Mouse (Mus musculus) gastrocnemius, adult 8-10 months (tissue): Measurements from ENCODE around the gene Tcf25. TPM values are rescaled to one million over a fixed set of nuclear protein-coding genes. Genes with fewer than 3 reads are reported as not detected.

ENCODE experiments used
- DNase-seq, 2 experiments: peaks; one replicate each; pipeline ENCODE4 v3.0.0; 2022; ENCODE audit warnings: low spot score in 2 of 2
- total RNA-seq, 4 experiments: library from RNA; stranded (reverse); gene quantifications; 2 replicates each; pipeline ENCODE4 v1.2.4; 2022

Gene Tcf25
- total RNA-seq, result 100 to 1,000 TPM; 125 to 155 (median 141) TPM

GRCm38 (mm10) chr8:123373403-123374238 lies at the start of gene Tcf25:
Gene Tcf25, plus strand, starts transcription at chr8:123373753.
- peak; percentile 89 to 95 for DNase-seq

GRCm38 (mm10) chr8:123328552-123328951 lies 45.0 kb upstream of the Tcf25 start:
- DNase-seq, result no peak

- no peak for DNase-seq
Observed at GRCm38 (mm10) chr8:123329350-123329749, 44.2 kb upstream of the Tcf25 start.

DNA sequence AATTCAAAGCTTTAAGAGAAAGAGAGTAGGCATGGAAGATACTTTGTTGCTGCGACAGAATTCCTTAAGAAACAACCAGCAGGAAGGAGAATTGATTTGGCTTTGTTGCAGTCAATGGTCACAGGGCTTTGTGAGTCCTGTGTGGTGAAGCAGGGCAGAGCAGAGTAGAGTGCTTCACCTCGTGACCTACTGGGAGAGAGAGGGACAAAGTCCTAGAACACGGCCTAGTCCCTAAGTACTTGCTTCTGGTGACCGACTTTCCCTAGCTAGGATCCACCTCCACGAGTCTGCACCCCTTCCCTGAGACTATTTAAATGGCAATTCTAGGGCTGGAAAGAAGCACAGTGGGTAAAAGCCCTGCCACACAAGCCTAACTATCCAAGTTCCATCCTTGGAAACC lies 43.6 kb upstream of the Tcf25 start:
- DNase-seq, result no peak

DNA sequence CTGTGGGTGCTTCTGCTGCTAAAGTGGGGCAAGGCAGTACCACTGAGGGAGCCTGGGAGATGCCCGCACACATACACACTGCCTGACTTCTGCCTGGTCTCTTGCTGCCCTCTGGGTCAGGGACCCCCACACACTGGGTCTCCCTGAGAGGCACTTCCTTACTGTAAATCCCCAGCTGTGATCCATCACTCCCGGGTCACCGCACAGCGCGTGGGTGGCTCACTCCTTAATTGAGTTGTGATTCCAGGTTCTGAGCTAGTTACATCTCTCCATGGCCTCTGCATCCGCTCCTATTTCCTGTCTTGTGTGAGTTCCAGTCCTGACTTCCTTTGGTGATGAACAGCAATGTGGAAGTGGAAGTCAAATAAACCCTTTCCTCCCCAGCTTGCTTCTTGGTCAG lies 42.9 kb upstream of the Tcf25 start:
- no peak for DNase-seq

GRCm38 (mm10) chr8:123331301-123331700 lies 42.3 kb upstream of the Tcf25 start:
- no peak for DNase-seq

DNA sequence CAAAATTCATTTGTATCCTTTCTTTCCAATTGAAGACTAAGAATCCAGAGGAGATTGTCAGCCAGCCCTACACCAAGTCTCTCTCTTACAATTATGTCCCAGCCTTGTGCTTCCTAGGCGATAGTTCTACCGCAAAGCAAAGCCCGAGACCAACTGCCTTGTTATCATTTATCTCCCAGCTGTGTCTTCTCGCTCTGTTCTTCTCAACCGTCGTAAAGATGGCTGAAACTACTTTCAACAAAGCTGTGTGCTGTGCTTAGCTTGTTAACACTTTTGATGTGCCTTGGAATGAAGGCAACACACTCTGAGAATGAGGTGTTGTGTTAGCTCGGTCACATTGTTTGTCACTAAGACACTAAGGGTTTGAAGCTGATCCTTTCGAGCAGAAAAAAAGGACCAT lies 41.7 kb upstream of the Tcf25 start:
- no peak for DNase-seq

- DNase-seq, result peak; percentile 18 to 34
Observed at GRCm38 (mm10) chr8:123332262-123333090, 41.1 kb upstream of the Tcf25 start, which contains the start of gene Spire2. Gene Spire2, plus strand, starts transcription at chr8:123332713.

GRCm38 (mm10) chr8:123333091-123333587 lies 40.4 kb upstream of the Tcf25 start:
- DNase-seq, result no peak

GRCm38 (mm10) chr8:123333864-123334263 lies 39.7 kb upstream of the Tcf25 start:
- DNase-seq, result no peak

DNA sequence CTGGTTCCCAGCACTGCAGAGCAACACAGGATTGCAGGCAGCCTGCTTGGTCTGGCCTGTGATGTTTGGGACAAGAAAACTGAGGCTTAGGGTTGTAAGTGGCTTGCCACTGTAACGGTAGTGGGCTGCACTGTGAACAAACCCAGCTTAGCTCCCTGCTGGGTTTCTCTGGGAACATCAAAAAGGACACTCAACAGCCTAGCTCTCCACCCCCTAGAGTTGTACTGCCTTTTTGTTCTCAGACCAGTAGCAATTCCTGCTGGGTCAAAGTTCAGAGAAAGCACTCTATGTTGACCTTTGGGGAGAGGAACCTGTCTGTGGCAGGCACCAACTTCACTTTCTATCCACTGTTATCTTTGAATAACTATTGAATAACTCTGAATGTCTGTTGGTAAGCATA lies 39.1 kb upstream of the Tcf25 start:
- DNase-seq, result no peak

DNA sequence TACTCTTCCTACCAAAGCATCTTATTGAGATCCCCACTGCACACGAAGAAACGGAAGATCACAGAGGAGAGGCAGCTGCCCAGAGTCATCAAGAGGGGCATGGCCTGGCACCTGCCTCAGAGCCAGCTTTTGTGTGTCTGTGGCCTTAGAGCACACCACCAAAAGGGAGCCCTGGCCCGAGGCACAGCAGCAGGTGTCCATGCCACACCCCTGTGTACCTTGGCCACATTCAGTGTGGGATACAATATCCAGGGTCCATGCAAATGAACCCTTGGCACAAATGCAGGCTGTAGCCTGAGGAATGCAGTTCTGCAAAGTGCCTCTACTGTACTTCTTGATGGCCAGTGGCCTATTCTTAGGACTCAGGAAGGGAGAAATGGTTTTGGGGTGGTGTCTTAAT lies 36.1 kb upstream of the Tcf25 start:
- no peak for DNase-seq

- no peak for DNase-seq
Observed at GRCm38 (mm10) chr8:123340071-123340470, 33.5 kb upstream of the Tcf25 start.

- DNase-seq, result no peak
Observed at GRCm38 (mm10) chr8:123341040-123342015, 32.2 kb upstream of the Tcf25 start.

- DNase-seq, result no peak
Observed at GRCm38 (mm10) chr8:123342253-123342652, 31.3 kb upstream of the Tcf25 start.

DNA sequence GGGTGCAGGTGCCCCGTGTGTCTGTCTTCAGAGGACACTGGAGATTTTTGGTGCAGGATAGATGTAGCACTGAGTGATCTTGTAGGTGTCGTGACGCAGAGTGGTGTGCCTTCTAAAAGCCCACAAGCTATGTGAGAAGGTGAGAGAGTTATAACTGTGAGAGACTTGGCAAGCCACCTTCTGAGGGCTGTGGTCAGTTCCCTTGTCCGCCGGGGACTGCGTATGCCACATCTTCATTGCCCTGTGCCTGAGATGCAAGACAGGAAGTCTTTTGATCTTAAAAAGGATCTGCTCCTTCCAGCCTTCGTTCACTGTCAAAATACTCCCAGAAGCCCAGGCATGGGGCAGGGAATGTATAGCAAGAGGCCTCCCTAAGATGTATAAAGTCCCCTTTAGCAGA lies 30.6 kb upstream of the Tcf25 start:
- no peak for DNase-seq

GRCm38 (mm10) chr8:123343422-123343821 lies 30.1 kb upstream of the Tcf25 start:
- DNase-seq, result no peak

DNA sequence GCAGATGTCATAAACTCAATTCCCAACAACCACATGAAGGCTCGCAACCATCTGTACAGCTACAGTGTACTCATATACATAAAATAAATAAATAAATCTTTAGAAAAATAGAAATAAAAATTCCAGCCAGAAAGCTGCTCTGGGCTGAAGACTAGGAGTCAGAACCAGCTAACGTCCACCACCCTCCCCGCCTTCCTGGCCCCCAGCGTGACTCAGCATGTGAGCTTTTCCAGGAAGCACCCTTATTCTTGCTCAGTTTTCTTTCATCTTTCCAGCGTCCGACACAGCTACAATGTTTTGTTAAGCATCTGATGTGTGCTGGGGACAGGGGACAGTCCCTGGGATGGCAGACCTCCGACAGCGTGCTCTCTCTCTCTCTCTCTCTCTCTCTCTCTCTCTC lies 28.4 kb upstream of the Tcf25 start:
- no peak for DNase-seq

DNA sequence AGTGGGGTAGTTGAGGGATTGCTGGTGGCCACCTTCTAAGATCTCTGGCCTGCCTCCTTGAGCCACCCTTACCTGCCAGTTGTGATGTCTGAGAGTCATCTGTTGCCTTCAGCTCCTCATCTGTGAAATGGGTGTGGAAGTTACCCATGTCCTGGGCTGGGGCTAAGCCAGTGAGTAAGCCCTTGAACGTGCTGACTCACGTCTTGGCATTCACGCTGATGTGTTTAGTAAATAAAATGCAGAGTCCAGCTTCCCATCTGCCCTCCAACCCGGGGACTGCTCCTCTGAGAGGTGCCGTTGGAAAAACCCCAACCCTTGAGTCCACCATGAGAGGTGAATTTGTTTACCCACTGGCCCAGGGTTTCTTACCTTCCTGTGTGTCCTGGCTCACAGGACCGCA lies 27.7 kb upstream of the Tcf25 start:
- DNase-seq, result no peak

DNA sequence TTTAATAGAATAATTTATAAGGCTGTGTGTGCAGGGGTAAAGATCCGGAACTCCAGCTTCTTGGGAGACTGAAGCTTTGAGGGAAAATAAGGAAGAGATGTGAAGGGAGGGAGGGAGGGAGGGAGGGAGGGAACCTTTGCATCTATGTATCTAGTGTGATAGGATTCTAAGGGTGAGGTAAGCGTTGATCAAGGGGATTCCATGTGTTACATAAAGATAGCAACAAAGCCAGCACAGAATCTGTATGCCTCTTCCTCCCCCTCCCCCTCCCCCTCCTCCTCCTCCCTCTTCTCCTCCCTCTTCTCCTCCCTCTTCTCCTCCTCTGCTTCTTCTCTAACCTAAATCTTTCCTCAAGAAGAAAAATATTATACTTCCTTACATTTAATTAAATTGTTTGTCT lies 26.3 kb upstream of the Tcf25 start:
- no peak for DNase-seq

DNA sequence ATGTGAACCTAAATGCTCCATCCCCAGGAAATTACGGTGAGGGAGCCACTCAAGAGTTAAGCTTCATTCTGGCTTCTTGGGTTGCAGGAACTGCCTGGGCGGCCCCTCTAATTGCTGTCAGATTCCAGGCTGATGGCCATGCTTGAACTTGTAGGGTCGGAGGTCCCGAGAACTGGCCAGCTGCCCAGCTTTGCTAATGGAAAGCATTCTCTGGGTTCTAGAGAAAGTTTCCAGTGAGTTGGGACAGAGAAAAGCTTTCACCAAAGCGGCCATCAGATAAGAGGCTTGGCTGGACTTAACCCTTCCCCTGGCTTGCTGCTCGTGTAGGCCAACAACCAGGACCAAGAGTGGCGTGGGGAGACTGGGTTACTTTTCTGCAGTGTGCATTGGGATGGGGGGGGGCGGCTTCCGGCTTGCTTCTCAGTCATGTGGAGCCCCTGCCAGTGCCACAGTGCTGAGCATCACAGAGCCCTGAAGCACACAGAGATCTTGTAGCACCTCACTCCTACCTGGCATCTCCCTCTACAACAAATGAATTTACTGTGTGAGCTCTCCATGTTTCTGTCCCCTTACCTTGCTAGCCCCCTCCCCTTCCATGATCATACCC lies 25.2 kb upstream of the Tcf25 start:
- no peak for DNase-seq
